In genomic region chr4:108798083-108798830, GRCm38 (mm10) we compare ENCODE assay signal across 9 mouse cellular contexts. TPM values are rescaled to one million over a fixed set of nuclear protein-coding genes. Genes with fewer than 3 reads are reported as not detected.
DNase-seq lines count a peak whose midpoint lies in the region; ATAC-seq and TF ChIP-seq lines count a peak whose summit lies in the region.
"Had no signal": no experiment of that assay in that cellular context is flagged by ENCODE, and none has a peak within 500 bp of the region (broad histone marks: within the 10 kb centered on the region; RNA-seq: fewer than 3 reads in every experiment).

No protein-coding gene starts in this region.

- no peak for TF ChIP-seq EP300 in heart, postnatal 0 days (IDR thresholded peaks at IDR 0.05; ENCODE audit: low read depth)

- peak; percentile 81 for TF ChIP-seq CTCF in heart, postnatal 0 days (IDR thresholded peaks at IDR 0.05; ENCODE audit: low read depth)

- 56% methylated on average over 2 of the region's 2 CpGs for WGBS in hindbrain, embryonic 10.5 days
- WGBS in hindbrain, embryonic 13.5 days: 47% methylated on average over 2 of the region's 2 CpGs
- WGBS in heart, postnatal 0 days: 58% methylated on average over 2 of the region's 2 CpGs

- no peaks in the 10 kb centered on the region for H3K36me3 ChIP-seq in hindbrain, embryonic 10.5 days
- H3K36me3 ChIP-seq in hindbrain, embryonic 13.5 days: no peaks in the 10 kb centered on the region
- H3K36me3 ChIP-seq in heart, postnatal 0 days (replicated peaks; ENCODE audit: control insufficient read depth, insufficient read depth, low read length): no peaks in the 10 kb centered on the region

- no peak overlapping the region for H3K9ac ChIP-seq in hindbrain, embryonic 13.5 days
- H3K9ac ChIP-seq in heart, postnatal 0 days (replicated peaks; ENCODE audit: low read depth, low read length): no peak overlapping the region

- H3K27ac ChIP-seq in hindbrain, embryonic 10.5 days: no peak overlapping the region
- no peak overlapping the region for H3K27ac ChIP-seq in hindbrain, embryonic 13.5 days
- no peak overlapping the region for H3K27ac ChIP-seq in heart, postnatal 0 days (ENCODE audit: low read depth)
- H3K27ac ChIP-seq: macrophage had no signal

- H3K4me1 ChIP-seq in hindbrain, embryonic 10.5 days (replicated peaks): peaks cover 18% of the 10 kb centered on the region
- H3K4me1 ChIP-seq in hindbrain, embryonic 13.5 days (replicated peaks): no peaks in the 10 kb centered on the region
- H3K4me1 ChIP-seq in heart, postnatal 0 days (ENCODE audit: control insufficient read depth, insufficient read depth): peaks cover 14% of the 10 kb centered on the region; the same call in 1 of the 2 replicates

- H3K4me3 ChIP-seq in hindbrain, embryonic 10.5 days: no peak overlapping the region
- no peak overlapping the region for H3K4me3 ChIP-seq in hindbrain, embryonic 13.5 days
- H3K4me3 ChIP-seq in heart, postnatal 0 days (ENCODE audit: low read depth, low read length): no peak overlapping the region

- no peaks in the 10 kb centered on the region for H3K27me3 ChIP-seq in hindbrain, embryonic 10.5 days (ENCODE audit: insufficient read depth, poor library complexity, severe bottlenecking)
- H3K27me3 ChIP-seq in hindbrain, embryonic 13.5 days: no peaks in the 10 kb centered on the region
- no peaks in the 10 kb centered on the region for H3K27me3 ChIP-seq in heart, postnatal 0 days (ENCODE audit: control insufficient read depth, insufficient read depth, low read length)

- H3K4me2 ChIP-seq in hindbrain, embryonic 13.5 days: no peak overlapping the region
- no peak overlapping the region for H3K4me2 ChIP-seq in heart, postnatal 0 days (ENCODE audit: low read depth, low read length)

- peak; percentile 49 for DNase-seq in hindbrain, embryonic 10.5 days (ENCODE audit: low spot score)
- peak; percentile 66 for DNase-seq in ZHBTc4 (ENCODE audit: low read depth, low spot score)
- DNase-seq in heart, postnatal 0 days (ENCODE audit: low spot score): peak; percentile 43
- DNase-seq in layer of hippocampus, adult 8-10 months (ENCODE audit: low spot score in 2 of 2): peak; percentile 28 to 67
- DNase-seq in lung, postnatal 36 days: peak; percentile 93
- DNase-seq in spleen, postnatal 10 days (ENCODE audit: low spot score in 2 of 2): peak; percentile 37 to 77

- no peak for ATAC-seq in hindbrain, embryonic 13.5 days (ENCODE audit: low FRiP score)
- peak; percentile 83 for ATAC-seq in common myeloid progenitor, adult 5-6 weeks (replicated peaks; ENCODE audit: low read depth, poor library complexity, severe bottlenecking)
- ATAC-seq in heart, postnatal 0 days (ENCODE audit: insufficient read depth, low read depth): peak; percentile 49; the same call in 1 of the 2 replicates

- H3K9me3 ChIP-seq in hindbrain, embryonic 10.5 days: no peaks in the 10 kb centered on the region
- no peaks in the 10 kb centered on the region for H3K9me3 ChIP-seq in hindbrain, embryonic 13.5 days
- H3K9me3 ChIP-seq in heart, postnatal 0 days (replicated peaks; ENCODE audit: control insufficient read depth, low read length): no peaks in the 10 kb centered on the region

RNA-seq across cellular contexts. Expression of gene Zfyve9, which starts 17.7 kb away (rescaled TPM):
- polyA plus RNA-seq in hindbrain, embryonic 10.5 days (2016; fragmentation: Nextera tagmentation; extraction: Ambion mirVana): 4.2 and 4.9 TPM in 2 replicates
- polyA plus RNA-seq in hindbrain, embryonic 13.5 days (2015; fragmentation: Nextera tagmentation; extraction: Ambion mirVana): 6.9 and 7.1 TPM in 2 replicates
- 0.64 TPM in 1 of 2 replicates, not detected in the other for total RNA-seq in common myeloid progenitor, adult 5-6 weeks (2017)
- 9.8 and 10.8 TPM in 2 replicates for total RNA-seq in heart, postnatal 0 days (2014; rRNA removed; ENCODE audit: low replicate concordance)
- polyA plus RNA-seq in heart, postnatal 0 days (2015; fragmentation: Nextera tagmentation; extraction: Ambion mirVana): 2.9 and 3.1 TPM in 2 replicates
- 10 to 100 TPM; 55.1 to 63.4 (median 58.7) TPM for total RNA-seq in layer of hippocampus, adult 8-10 months (2022)

RNA-seq across cellular contexts. Expression of gene Btf3l4, which starts 35.2 kb away (rescaled TPM):
- polyA plus RNA-seq in hindbrain, embryonic 10.5 days (2016; fragmentation: Nextera tagmentation; extraction: Ambion mirVana): 198 and 208 TPM in 2 replicates
- polyA plus RNA-seq in hindbrain, embryonic 13.5 days (2015; fragmentation: Nextera tagmentation; extraction: Ambion mirVana): 218 and 222 TPM in 2 replicates
- 71.3 and 127 TPM in 2 replicates for total RNA-seq in common myeloid progenitor, adult 5-6 weeks (2017)
- total RNA-seq in heart, postnatal 0 days (2014; rRNA removed; ENCODE audit: low replicate concordance): 65.0 and 78.2 TPM in 2 replicates
- 182 and 194 TPM in 2 replicates for polyA plus RNA-seq in heart, postnatal 0 days (2015; fragmentation: Nextera tagmentation; extraction: Ambion mirVana)
- 10 to 100 TPM; 67.2 to 94.4 (median 79.4) TPM for total RNA-seq in layer of hippocampus, adult 8-10 months (2022)

RNA-seq across cellular contexts. Expression of gene Txndc12, which starts 36.1 kb away (rescaled TPM):
- 104 and 106 TPM in 2 replicates for polyA plus RNA-seq in hindbrain, embryonic 10.5 days (2016; fragmentation: Nextera tagmentation; extraction: Ambion mirVana)
- polyA plus RNA-seq in hindbrain, embryonic 13.5 days (2015; fragmentation: Nextera tagmentation; extraction: Ambion mirVana): 75.1 and 79.5 TPM in 2 replicates
- 55.2 and 72.2 TPM in 2 replicates for total RNA-seq in common myeloid progenitor, adult 5-6 weeks (2017)
- 37.7 and 57.6 TPM in 2 replicates for total RNA-seq in heart, postnatal 0 days (2014; rRNA removed; ENCODE audit: low replicate concordance)
- polyA plus RNA-seq in heart, postnatal 0 days (2015; fragmentation: Nextera tagmentation; extraction: Ambion mirVana): 73.5 and 86.8 TPM in 2 replicates
- 10 to 100 TPM; 34.0 to 37.6 (median 35.6) TPM for total RNA-seq in layer of hippocampus, adult 8-10 months (2022)

RNA-seq across cellular contexts. Expression of gene Kti12, which starts 49.3 kb away (rescaled TPM):
- 52.5 and 57.7 TPM in 2 replicates for polyA plus RNA-seq in hindbrain, embryonic 10.5 days (2016; fragmentation: Nextera tagmentation; extraction: Ambion mirVana)
- 28.3 and 31.3 TPM in 2 replicates for polyA plus RNA-seq in hindbrain, embryonic 13.5 days (2015; fragmentation: Nextera tagmentation; extraction: Ambion mirVana)
- 33.8 and 40.1 TPM in 2 replicates for total RNA-seq in common myeloid progenitor, adult 5-6 weeks (2017)
- 22.6 and 32.9 TPM in 2 replicates for total RNA-seq in heart, postnatal 0 days (2014; rRNA removed; ENCODE audit: low replicate concordance)
- 19.2 and 22.6 TPM in 2 replicates for polyA plus RNA-seq in heart, postnatal 0 days (2015; fragmentation: Nextera tagmentation; extraction: Ambion mirVana)
- 10 to 100 TPM; 18.1 to 19.5 (median 18.8) TPM for total RNA-seq in layer of hippocampus, adult 8-10 months (2022)

RNA-seq across cellular contexts. Expression of gene A730015C16Rik, which starts 50.2 kb away (rescaled TPM):
- polyA plus RNA-seq in hindbrain, embryonic 10.5 days (2016; fragmentation: Nextera tagmentation; extraction: Ambion mirVana): 1.5 and 1.8 TPM in 2 replicates
- polyA plus RNA-seq in hindbrain, embryonic 13.5 days (2015; fragmentation: Nextera tagmentation; extraction: Ambion mirVana): 1.5 and 1.7 TPM in 2 replicates
- total RNA-seq in common myeloid progenitor, adult 5-6 weeks (2017): 0.73 and 1.9 TPM in 2 replicates
- not detected in 2 replicates for total RNA-seq in heart, postnatal 0 days (2014; rRNA removed; ENCODE audit: low replicate concordance)
- polyA plus RNA-seq in heart, postnatal 0 days (2015; fragmentation: Nextera tagmentation; extraction: Ambion mirVana): 0.97 and 0.98 TPM in 2 replicates
- under 1 TPM in 1 of 4 experiments, not detected in 3; 0.65 TPM for total RNA-seq in layer of hippocampus, adult 8-10 months (2022)
- polyA plus RNA-seq: macrophage had no signal

Comparison
In these comparisons a context has a peak if more than half of its experiments do, and no peak if none do; other contexts are left out.
1. DNase-seq: peak in every context shown above with its lines; median percentile 93 in lung, postnatal 36 days; 66 in ZHBTc4; 57 in spleen, postnatal 10 days; 49 in hindbrain, embryonic 10.5 days; 48 in layer of hippocampus, adult 8-10 months; 43 in heart, postnatal 0 days.